Mouse (Mus musculus) bone marrow, adult 2 months (tissue): ENCODE measurements around the gene Eif4g3.

Experiments used
- CTCF ChIP-seq: fragments of 200-500 bp; IDR thresholded peaks from 2 replicates; pipeline ENCODE4 v1.5.1; 2011; ENCODE audit warnings: low read length, control low read depth; ENCODE audit not compliant: control insufficient read depth, insufficient read depth
- POLR2A ChIP-seq: fragments of 200-500 bp; IDR thresholded peaks from 2 replicates; pipeline ENCODE4 v1.6.1; 2011; ENCODE audit warnings: low read depth, mild to moderate bottlenecking, control low read depth, low read length, borderline replicate concordance; ENCODE audit not compliant: control insufficient read depth

- TF ChIP-seq CTCF: no peak
- no peak for TF ChIP-seq POLR2A
Observed at GRCm38 (mm10) chr4:138041566-138042256, 48.9 kb downstream of the Eif4g3 start.
